Mouse (Mus musculus) Muller cell, postnatal 12 days (primary cell): ENCODE measurements around the gene Cdk1.

ENCODE experiments used
- DNase-seq: peaks from one replicate; pipeline ENCODE4 v3.0.0-alpha.2; 2015; ENCODE audit errors: inconsistent ontology term

Cdk1 gene

DNA sequence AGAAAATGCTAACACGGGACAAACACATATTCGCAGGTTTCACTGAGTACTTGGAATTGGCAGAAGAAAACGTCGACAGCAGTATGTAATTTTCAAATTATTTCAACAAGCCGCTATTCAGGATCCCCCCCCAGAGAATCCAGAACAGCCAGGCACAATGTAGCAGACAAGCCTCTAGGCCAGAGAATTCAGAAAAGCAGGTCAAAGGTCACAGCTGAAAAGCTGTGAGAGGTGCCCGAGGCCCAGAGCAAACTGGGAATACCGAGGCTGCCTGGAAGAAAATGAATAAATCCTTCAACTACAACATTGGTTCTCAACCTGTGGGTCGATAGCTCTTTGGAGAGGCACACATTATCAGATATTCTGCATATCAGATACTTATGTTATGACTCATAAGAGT is 4.5 kb downstream of the Cdk1 start:
- DNase-seq = no peak

DNA sequence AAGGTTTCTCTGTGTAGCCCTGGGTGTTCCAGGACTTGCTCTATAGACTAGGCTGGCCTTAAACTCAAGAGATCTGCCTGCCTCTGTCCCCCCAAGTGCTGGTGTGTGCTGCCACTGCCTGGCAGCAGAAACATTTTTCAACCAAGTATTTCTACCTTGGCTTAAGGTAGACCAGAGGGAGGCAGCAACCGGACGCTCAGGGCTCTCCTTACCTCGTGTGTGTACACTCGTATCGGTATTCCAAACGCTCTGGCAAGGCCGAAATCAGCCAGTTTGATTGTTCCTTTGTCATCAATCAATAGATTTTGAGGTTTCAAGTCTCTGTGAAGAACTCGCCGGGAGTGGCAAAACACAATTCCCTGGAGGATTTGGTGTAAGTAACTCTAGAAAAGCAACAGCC is 10.4 kb downstream of the Cdk1 start:
- no peak for DNase-seq

DNA sequence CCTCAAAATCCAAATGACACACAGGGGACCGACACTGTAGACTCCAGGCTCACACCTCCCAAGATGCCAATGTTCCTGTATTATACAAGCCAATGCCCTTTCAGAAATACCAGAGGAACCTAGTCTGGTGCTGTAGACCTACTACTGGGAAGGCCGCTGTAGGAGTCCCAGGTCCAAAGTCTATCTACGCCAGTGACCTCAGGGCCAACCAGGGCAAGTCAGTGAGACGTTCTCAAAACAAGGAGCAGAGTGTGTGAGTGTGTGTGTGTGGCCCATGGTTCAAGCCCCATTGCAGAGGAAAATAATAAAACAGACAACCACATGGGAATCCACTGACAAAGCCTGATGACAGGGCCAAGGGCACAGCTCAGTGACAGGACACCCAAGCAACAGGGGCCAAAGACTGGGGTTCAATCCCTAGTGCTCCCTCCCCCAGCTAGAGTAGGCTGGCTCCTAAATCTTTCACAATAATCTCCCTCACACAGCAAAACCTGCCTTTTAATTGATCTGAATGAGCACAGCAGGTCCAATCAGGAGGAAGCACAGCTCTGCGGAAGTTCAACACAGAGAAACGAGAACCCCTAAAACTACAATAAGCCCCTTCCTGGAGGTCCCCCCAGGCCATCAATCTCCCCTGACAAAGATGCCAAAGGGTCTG is 11.0 kb downstream of the Cdk1 start:
- DNase-seq = no peak

DNA sequence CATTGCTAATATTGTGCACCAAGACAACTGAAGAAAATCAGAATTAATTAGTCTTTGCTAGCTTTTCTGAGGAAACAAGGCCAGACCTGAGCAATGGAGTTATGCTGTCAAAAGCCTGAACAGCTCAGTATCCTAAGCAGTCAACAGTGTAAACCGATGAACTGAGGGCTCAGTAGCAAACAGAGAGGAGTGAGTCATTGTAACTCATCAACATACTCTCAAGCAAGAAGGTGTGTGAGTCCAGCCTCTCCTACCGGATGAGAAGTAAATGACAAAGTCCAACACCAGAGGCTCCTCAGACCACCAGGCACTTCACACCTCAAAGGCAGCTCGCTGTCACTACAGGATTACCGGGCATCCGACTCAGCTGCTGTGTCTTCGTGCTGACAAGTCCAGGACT is 12.7 kb downstream of the Cdk1 start:
- no peak for DNase-seq

DNA sequence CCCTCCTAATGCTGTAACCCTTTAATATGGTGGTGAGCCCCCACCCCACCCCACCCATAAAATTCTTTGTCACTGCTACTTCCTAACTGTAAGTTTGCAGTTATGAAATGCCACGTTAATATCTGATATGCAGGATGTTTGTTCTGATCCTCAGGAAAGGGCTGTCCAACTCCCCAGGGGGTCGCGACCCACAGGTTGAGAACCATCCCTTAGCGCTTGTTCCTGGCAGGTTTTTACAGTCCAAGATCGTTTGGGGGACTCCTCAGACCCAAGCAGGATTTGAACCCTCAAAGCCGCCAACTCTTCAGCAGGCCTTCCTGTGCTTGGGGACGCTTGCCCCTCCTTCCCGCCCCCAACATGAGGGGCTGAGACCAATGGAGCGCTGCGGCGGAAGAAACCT is 16.5 kb downstream of the Cdk1 start:
- DNase-seq = no peak

DNA sequence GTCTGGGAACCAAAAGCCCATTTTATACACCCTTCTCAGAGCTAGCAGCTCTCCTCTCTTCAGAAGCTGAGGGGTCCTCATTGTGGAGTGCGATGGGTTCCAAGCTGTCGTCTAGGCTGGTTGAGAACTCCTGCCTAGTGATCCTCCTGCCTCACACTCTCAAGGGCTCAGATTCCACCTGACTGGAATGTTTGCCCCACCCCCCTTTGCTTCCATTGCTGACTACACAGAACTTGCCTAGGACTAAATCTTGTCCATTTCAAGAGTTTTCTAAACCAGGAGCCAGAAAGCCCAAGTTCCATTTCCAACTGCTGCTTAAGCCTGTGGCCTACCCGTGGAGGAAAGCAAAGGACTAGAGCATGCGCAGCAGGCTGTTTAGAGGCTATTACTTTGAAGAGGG is 17.1 kb downstream of the Cdk1 start:
- DNase-seq = no peak

DNA sequence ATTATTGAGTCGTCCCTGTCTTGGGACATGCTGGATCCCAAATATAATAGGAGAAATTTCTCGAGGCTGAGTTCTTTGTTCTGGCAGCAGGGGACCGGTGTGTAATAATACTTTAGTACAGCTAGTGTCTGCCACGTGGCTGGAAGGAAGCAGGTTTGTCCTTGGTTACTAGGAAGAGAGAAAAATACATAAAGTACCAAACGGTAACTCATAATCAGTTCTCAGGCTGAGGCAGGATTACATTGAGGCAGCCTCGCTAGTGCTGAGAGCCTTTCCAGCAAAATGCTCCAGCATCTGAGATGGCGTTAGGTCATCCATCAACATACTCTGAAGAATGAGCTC is 17.6 kb downstream of the Cdk1 start:
- DNase-seq = no peak

DNA sequence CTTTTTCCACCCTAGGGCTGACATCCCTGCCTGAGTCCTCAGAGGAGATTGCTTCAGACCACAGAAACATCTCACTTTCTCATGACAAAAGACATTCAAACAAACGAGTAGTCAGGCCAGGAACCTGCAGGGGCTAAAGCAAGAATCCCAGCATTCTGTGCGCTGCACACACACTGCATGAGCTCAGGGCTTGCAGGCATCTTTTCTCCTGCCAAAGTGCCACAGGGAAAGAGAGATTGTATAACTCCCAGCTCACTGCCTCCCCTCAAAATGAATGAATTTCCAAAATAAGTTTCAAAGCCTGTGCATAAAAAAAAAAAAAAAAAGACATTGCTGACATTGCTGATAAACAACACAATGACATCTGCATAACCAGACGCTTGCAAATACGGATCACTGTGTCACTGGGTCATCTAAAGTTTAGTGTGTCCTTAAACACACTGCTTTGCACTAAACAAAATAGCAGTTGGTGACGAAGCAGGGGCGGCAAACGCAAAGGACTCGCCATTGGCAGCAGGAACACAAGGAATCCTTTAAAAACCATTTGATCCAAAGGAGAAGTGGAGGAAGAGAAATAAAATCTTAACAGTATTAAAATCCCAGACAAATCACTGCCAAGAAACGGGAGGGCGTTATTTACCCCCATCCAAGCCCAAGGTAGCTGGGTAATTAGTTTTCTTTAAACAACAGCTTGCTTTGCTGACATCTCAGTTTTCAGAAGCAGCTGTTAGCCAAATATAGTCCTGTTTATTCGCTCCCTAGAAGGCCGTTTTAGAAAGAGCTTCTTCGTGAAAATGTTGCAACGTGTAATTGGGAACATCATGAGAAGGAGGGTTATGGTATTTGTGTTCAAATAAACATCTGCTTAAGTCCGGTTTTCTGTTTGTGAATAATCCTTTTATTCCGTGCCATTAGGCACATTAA is 18.2 kb downstream of the Cdk1 start:
- peak; percentile 52 for DNase-seq

DNA sequence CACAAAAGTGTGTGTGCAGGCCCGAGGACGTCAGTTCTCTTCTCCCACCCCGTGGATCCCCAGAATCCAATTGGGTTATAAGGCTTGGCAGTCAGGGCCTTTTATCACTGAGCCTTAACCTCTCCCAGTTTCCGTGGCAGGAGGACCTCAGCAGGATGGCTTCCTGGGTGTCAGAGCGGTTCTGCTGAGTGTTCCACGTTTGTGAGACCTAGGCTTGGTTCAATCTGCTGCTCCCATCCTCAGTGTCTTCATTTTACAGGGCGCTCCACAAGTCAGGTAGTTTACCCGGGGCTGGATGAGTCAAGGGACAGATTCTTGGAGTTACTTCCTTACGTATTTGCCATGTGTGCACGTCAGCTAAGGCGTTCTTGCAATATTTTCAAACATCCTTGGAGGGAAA is 19.5 kb downstream of the Cdk1 start:
- no peak for DNase-seq

DNA sequence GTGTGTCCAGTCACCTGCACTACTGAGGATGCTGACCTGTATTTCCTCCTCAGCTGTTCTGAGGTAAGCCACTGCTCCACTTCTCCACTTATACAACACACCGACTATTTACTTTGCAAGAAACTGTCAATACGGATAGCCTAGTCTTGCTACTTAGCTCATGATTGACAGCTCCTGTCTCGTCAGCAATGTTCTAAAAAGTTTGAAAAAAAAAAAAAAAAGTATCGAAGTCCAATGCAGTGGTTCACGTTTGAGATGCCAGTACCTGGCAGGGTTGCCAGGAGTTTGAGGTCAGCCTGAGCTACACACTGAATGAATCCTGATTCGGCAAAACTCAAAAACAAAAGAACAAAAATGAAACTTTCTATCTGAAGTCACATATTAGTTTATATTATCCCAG is 21.5 kb downstream of the Cdk1 start:
- DNase-seq = no peak

DNA sequence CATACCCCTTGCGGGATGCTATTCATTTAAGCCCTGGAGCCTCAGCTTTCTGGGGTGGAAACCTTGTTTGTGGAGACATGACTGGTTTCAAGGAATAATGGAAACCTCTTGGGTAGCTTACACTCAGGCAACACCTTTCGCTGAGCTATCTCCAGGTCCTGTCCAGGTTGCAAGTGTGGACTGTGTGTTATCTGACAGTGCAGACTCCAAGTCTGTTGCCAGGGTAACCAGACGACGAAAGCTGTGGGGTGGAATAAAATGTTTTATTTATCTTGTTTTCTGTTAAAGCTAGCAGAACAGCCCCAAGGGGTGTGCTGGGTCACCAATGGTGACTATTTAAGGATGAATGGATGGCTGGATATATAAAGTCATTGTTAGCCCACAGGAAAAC is 24.1 kb downstream of the Cdk1 start:
- no peak for DNase-seq

DNA sequence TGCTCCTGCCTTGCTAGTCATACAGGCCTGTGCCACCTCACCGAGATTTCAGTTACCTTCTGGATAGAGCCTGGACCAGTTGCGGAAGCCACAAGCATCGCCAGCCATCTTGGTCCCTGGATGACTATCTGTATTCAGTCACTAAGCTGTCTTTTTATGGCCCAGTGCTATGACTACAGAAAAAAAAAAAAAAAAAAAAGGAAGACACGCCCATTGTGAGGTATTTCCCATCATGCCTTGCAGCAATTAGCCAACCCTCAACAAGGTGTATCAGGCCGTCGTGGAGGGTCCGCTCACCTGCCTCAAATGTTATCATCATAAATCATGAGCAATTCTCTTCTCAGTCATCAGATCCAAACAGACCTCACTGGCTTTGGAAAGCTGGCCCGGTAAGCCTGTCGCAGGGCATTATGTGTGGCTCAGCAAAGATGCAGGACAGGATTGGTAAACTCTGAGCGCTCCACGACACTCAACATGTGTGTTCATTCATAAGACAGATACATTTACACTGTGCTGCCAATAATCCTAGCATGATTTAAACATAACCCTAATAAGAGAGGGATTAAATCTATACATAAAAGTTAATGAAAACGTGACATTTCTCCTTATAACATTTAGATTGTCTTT is 24.6 kb downstream of the Cdk1 start:
- DNase-seq = no peak

DNA sequence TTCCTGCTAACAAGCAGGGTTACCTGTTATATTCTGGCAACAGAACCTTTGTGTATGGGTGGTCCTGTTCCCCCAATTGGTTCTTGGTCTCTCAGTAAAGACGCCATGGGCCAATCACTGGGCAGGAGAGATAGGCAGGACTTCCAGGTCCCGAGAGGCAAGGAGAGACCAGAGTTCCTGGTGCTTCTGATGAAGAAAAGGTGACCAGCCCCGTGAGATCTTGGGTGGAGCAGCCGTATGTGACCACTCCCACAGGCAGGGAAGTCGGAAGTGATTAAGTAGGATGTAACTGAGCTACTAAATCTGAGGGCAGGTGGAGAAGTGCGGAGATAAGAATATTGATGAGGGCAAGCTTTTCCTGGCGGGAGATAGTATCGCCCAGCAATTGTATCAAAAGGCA is 25.4 kb downstream of the Cdk1 start:
- DNase-seq = no peak

DNA sequence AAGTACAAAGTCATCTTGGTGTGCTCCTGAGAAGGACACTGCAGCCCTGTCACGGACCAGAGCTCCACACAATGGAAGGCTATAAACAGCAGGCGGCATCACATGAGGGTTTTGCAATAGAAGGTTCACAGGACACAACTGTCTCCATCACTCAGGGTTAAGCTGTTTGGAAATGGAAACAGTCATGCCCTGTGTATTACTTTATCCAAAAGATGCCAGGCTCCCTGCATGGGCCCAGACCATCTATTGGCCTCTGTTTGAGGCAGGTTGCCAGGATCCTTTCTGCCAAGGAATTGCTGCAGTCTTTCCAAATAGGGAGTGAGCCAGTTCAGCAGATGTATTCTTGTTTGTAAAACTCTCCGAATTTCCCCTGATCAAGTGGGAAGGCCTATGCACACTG is 26.3 kb downstream of the Cdk1 start:
- peak; percentile 83 for DNase-seq

DNA sequence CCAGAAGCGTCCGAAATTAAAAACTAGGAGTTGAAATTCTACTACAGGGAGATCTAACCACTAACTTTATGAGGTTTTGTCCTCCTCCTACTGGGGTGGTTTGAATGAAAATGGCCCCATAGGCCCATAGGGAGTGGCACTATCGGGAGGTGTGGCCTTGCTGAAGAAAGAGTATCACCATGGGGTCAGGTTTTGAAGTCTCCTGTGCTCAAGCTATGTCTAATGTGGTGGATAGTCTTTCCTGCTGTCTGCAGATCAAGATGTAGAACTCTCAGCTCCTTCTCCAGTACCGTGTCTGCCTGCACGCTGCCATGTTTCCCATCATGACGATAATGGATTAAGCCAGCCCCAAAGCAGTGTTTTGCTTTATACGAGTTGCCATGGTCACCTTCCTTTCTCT is 27.9 kb downstream of the Cdk1 start:
- no peak for DNase-seq

DNA sequence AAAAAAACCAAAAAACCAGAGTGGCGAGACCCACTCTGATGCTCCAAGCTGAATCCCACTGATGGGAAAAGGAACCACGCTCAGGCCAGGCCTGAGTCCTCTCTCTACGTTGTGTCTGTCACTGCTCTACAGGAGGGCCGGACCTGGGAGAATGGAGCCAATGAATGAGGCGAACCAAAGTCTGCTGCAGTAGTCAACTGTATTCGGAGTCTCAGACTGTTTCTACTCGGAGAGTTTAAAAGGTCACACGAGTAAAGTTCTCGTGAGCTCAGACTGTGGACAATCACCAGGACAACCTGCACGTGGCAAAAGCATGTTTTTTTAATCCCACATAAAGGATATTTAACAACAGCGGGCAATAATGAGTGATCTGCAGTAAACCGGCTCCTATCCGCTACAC is 28.8 kb downstream of the Cdk1 start:
- DNase-seq = no peak

DNA sequence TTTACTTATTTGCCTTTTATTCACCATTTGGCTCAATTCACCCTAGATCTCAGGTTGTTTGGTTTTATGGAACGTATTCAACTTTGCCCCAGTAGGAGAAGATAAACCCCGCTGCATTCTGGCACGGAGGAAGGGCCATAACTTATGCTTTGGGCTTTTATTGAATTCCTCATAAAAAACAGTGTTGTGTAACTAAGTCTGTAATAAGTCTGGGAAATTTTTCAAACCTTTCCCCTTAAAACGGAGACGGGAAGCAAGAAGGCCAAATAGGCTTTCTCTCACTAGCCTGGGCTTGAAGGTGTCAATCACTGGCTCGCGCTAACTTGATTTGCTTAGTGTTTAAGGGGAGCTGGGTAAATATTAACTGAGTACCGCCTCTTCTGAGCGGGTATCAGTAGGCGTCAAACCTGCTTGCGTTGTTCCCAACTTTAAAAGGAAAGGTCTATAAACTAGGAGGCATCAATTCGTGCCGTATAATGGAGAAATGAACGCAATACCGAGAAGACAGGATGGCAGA is 31.2 kb downstream of the Cdk1 start:
- DNase-seq = no peak

DNA sequence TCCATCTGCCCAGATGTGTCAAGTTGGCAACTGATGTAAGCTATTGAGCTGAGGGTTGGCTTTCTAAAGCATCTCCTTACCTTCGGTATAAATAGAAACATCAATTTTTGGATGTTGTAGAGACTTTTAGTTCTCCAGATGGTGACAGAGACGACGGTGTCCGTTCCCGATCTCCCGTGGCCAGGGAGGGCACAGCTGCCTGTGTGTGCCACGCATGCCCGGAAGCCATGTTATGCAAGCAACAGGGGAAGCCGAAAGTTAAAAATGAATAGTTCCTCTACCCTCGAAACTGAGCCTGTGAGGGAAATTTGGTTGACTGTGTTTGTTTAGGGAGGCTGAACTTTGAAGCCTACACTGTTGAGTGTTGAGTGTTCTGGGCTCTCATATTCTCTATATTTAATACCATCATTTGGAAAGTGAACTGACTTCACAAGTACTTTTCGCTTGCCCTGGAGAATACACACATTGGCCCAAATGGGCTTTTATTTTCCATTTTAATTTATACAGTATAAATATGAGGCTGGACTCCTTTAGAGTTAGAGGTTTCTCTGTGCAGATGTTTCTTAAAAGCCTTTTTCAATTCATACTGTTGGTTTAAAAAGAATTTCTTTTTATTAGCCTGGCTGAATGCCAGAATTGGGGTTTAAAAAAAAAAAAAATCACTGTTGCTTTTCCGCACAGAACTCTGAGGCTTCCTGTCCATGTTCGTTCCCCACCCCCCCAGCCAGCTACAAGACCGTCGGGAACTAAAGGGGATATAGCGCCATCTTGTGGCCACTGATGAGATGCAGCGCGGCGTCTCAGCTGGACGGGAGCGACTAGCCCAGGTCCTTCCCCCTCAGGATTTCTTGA is 31.8 kb downstream of the Cdk1 start:
- peak; percentile 88 for DNase-seq

DNA sequence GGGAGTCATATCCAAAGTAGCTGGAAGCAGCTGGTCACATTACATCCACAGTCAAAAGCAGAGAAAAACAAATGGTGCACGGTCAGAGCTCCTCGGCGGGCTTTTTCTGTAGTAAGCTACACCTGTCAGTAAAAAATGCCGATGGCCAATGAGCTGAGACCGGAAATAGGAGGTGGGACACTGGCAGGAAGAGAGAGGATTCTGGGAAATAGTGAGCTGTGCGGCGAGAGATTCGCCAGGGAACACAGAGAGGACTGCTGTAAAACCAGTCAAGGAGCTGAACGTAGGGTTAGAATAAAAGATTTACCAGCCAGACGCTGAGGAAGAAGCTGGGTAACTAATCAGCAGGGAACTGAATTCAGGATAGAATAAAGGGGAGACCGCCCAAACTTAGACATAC is 34.2 kb downstream of the Cdk1 start:
- no peak for DNase-seq

DNA sequence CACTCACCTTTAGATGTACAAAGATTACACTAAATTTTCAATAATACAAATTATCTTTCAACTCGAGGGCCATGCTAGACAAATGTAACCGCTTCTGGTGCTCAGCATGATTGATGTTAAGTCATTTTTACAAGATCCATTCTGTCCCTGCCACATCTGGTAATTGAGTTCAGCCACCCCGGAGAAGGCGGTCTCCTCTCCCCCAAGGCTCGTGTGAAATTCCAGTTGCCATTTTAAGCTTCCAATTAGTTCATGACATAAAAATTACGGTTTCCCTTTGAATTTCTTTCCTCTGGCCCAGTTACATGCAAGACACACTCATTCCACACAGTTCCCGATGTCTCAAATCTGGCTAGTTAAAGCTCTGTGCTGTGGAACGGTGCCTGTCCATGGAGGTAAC is 38.8 kb downstream of the Cdk1 start:
- DNase-seq = no peak

DNA sequence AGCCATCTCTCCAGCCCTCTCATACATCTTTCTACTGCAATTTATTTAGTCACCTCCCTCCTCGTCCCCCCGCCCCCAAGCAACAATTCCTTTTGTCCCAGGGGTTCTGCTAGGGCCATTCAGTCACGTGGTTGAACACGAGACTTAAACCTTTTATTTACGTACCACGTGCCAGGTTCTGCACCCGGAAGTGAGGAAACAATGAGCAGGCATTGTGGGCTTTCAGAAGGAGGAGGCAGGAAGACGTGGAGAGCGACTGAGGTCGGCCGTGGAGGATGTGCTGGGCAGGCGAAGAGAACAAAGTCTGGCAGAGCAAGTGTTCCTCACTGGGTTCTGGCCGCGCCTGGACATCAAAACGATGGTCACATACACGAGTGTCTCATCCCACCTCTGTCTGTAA is 40.9 kb downstream of the Cdk1 start:
- DNase-seq = no peak

DNA sequence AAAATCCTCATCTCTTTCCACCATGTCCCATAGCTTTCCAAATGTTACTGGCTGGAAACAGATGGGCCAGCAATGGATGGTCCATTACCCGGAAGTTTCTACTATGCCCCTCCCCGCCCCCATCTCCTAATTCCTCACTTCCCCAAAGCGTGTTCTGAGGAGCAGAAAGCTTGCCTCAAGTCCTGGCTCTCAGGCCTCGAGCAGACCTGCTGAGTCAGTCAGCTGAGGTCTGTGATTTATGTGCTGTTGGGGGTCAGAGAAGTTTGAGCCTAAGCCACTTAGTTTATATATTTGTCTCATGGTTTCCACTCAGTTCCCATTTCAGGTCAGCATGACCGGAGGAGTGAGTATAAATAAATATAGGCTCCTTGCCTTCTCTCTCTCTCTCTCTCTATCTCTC is 43.6 kb downstream of the Cdk1 start:
- no peak for DNase-seq
